Mouse (Mus musculus): Measurements from ENCODE around the gene Siglece.

GRCm38 (mm10) chr7:43652683-43653082 is 7.3 kb downstream of the Siglece start:
- TF ChIP-seq CTCF (IDR thresholded peaks at IDR 0.05; ENCODE audit: control insufficient read depth, insufficient read depth, low read length) (no peak), POLR2A (IDR thresholded peaks at IDR 0.05; ENCODE audit: borderline replicate concordance, control insufficient read depth, low read depth, low read length) (no peak)
